Mouse (Mus musculus): ENCODE data around the gene Ldlrad2.

The Ldlrad2 gene

GRCm38 (mm10) chr4:137556673-137557210 lies 17.6 kb downstream of the Ldlrad2 start:
- DNase-seq (ENCODE audit: extremely low read depth, insufficient read length, low spot score), result no peak

GRCm38 (mm10) chr4:137553466-137553865 lies 20.9 kb downstream of the Ldlrad2 start:
- no peak for DNase-seq (ENCODE audit: extremely low read depth, insufficient read length, low spot score)

- DNase-seq (ENCODE audit: extremely low read depth, insufficient read length, low spot score), result no peak
Observed at GRCm38 (mm10) chr4:137546003-137546525, 28.3 kb downstream of the Ldlrad2 start.

GRCm38 (mm10) chr4:137545568-137545967 lies 28.8 kb downstream of the Ldlrad2 start:
- no peak for DNase-seq (ENCODE audit: extremely low read depth, insufficient read length, low spot score)

- DNase-seq (ENCODE audit: extremely low read depth, insufficient read length, low spot score), result no peak
Observed at GRCm38 (mm10) chr4:137542968-137543367, 31.4 kb downstream of the Ldlrad2 start.

GRCm38 (mm10) chr4:137540356-137540755 lies 34.0 kb downstream of the Ldlrad2 start:
- DNase-seq (ENCODE audit: extremely low read depth, insufficient read length, low spot score), result peak; percentile 75

GRCm38 (mm10) chr4:137527872-137528271 lies 46.5 kb downstream of the Ldlrad2 start:
- DNase-seq (ENCODE audit: extremely low read depth, insufficient read length, low spot score), result no peak

GRCm38 (mm10) chr4:137527368-137527767 lies 47.0 kb downstream of the Ldlrad2 start:
- no peak for DNase-seq (ENCODE audit: extremely low read depth, insufficient read length, low spot score)

- DNase-seq (ENCODE audit: extremely low read depth, insufficient read length, low spot score), result no peak
Observed at GRCm38 (mm10) chr4:137525426-137525825, 48.9 kb downstream of the Ldlrad2 start.
